Mouse (Mus musculus) liver, adult 2 months (tissue): Measurements from ENCODE around the gene Nynrin. TPM values are rescaled to one million over a fixed set of nuclear protein-coding genes. Genes with fewer than 3 reads are reported as not detected.

ENCODE experiments used
- DNase-seq: peaks from one replicate; pipeline ENCODE4 v3.0.0-alpha.2; 2011; ENCODE audit warnings: low read depth, low spot score; ENCODE audit errors: extremely low read depth
- H3K27ac ChIP-seq: fragments of 200-500 bp; replicated peaks from 2 replicates; pipeline ENCODE4 v1.5.1; 2012; ENCODE audit warnings: low read depth, mild to moderate bottlenecking, control low read depth, inconsistent platforms, low read length; ENCODE audit not compliant: insufficient read depth
- H3K27me3 ChIP-seq: fragments of 200-500 bp; 2 replicates; pipeline ENCODE4 v1.6.1; 2012; ENCODE audit warnings: mild to moderate bottlenecking, moderate library complexity, low read length, inconsistent platforms; ENCODE audit not compliant: control insufficient read depth, insufficient read depth
- H3K36me3 ChIP-seq: fragments of 200-500 bp; 2 replicates; pipeline ENCODE4 v1.6.1; 2012; ENCODE audit warnings: low read length, inconsistent platforms; ENCODE audit not compliant: control insufficient read depth, insufficient read depth
- H3K4me1 ChIP-seq: fragments of 200-500 bp; 2 replicates; pipeline ENCODE4 v1.6.1; 2011; ENCODE audit warnings: low read length; ENCODE audit not compliant: control insufficient read depth, insufficient read depth
- H3K4me3 ChIP-seq: fragments of 200-500 bp; 2 replicates; pipeline ENCODE4 v1.5.1; 2011; ENCODE audit warnings: low read depth, mild to moderate bottlenecking, control low read depth, low read length, moderate library complexity; ENCODE audit not compliant: insufficient read depth
- H3K79me2 ChIP-seq: fragments of 200-500 bp; 2 replicates; pipeline ENCODE4 v1.6.1; 2012; ENCODE audit warnings: inconsistent platforms, mild to moderate bottlenecking, low read length, moderate library complexity; ENCODE audit not compliant: control insufficient read depth, insufficient read depth
- H3K9ac ChIP-seq: fragments of 200-500 bp; 2 replicates; pipeline ENCODE4 v1.6.1; 2012; ENCODE audit warnings: low read depth, mild to moderate bottlenecking, control low read depth, inconsistent platforms, low read length
- CTCF ChIP-seq: fragments of 200-500 bp; IDR thresholded peaks from 2 replicates; pipeline ENCODE4 v1.5.1; 2011; ENCODE audit warnings: low read depth, low read length, control low read depth
- POLR2A ChIP-seq: fragments of 200-500 bp; IDR thresholded peaks from 2 replicates; pipeline ENCODE4 v1.6.1; 2011; ENCODE audit warnings: low read length, control low read depth; ENCODE audit not compliant: insufficient read depth; ENCODE audit errors: extremely low read depth
- WGBS: fragments of 180-500 bp; shearing (Covaris S2); methylation state at CpG from one replicate; pipeline ENCODE4 v1.1.7; 2018; 5-methylcytosine and 5-hydroxymethylcytosine counted together
- polyA plus RNA-seq: library from polyadenylated mRNA; depleted of rRNA; stranded (reverse); fragments of >200 nt; gene quantifications from 2 replicates; pipeline ENCODE4 v1.2.3, GENCODE M21; 2012; rRNA removed
- total RNA-seq: library from RNA; depleted of rRNA; stranded (reverse); fragments of >200 nt; gene quantifications from 2 replicates; pipeline ENCODE4 v1.2.3, GENCODE M21; 2014; rRNA removed

Nynrin gene
- 0.65 and 0.81 TPM in 2 replicates for total RNA-seq
- polyA plus RNA-seq, result 0.66 and 0.71 TPM in 2 replicates

- DNase-seq, result no peak
These were observed at the start of gene Nynrin for GRCm38 (mm10) chr14:55853621-55854285. Gene Nynrin, plus strand, starts transcription at chr14:55854010.

GRCm38 (mm10) chr14:55814885-55815284 is 38.9 kb upstream of the Nynrin start:
- Histone ChIP-seq H3K4me3 (peak overlapping the region; percentile 26; the same call in 1 of the 2 replicates), H3K27me3 (no peaks in the 10 kb centered on the region), H3K27ac (no peak overlapping the region), H3K79me2 (no peaks in the 10 kb centered on the region), H3K9ac (no peak overlapping the region), H3K4me1 (no peaks in the 10 kb centered on the region), H3K36me3 (no peaks in the 10 kb centered on the region)
- 30% methylated on average over 16 of the region's 16 CpGs for WGBS
- no peak for TF ChIP-seq POLR2A
- no peak for TF ChIP-seq CTCF
- DNase-seq, result peak; percentile 30

More at GRCm38 (mm10) chr14:55853621-55854285, at the start of gene Nynrin:
- TF ChIP-seq CTCF (no peak), POLR2A (no peak)
- no peaks in the 10 kb centered on the region for H3K36me3 ChIP-seq
- H3K4me3 ChIP-seq, result peak within 1 kb of the TSS; percentile 53
- H3K27ac ChIP-seq, result peak within 1 kb of the TSS; percentile 48
- 0 out of 2 replicates have a peak, but pooled peaks cover 2% of the 10 kb centered on the region for H3K4me1 ChIP-seq
- 16% methylated on average over 31 of the region's 33 CpGs for WGBS
- peak within 1 kb of the TSS; percentile 58 for H3K9ac ChIP-seq
- no peaks in the 10 kb centered on the region for H3K79me2 ChIP-seq
- H3K27me3 ChIP-seq, result no peaks in the 10 kb centered on the region

- peak overlapping the region; percentile 26; the same call in 1 of the 2 replicates for H3K4me3 ChIP-seq
- H3K79me2 ChIP-seq, result no peaks in the 10 kb centered on the region
- no peaks in the 10 kb centered on the region for H3K27me3 ChIP-seq
- H3K36me3 ChIP-seq, result no peaks in the 10 kb centered on the region
- TF ChIP-seq CTCF, result no peak
- no peak for TF ChIP-seq POLR2A
- no peaks in the 10 kb centered on the region for H3K4me1 ChIP-seq
- no peak overlapping the region for H3K27ac ChIP-seq
- no peak overlapping the region for H3K9ac ChIP-seq
- no peak for DNase-seq
- 20% methylated on average over 17 of the region's 17 CpGs for WGBS
These were observed 38.5 kb upstream of the Nynrin start for GRCm38 (mm10) chr14:55815310-55815751.

GRCm38 (mm10) chr14:55819845-55820405 is 33.9 kb upstream of the Nynrin start:
- Histone ChIP-seq H3K4me3 (no peak overlapping the region), H3K9ac (no peak overlapping the region), H3K27me3 (no peaks in the 10 kb centered on the region; the same call in 1 of the 2 replicates), H3K27ac (no peak overlapping the region), H3K4me1 (no peaks in the 10 kb centered on the region), H3K79me2 (no peaks in the 10 kb centered on the region), H3K36me3 (no peaks in the 10 kb centered on the region)
- WGBS, result 88% methylated on average over 7 of the region's 7 CpGs
- DNase-seq, result no peak
- no peak for TF ChIP-seq CTCF
- TF ChIP-seq POLR2A, result no peak

- H3K79me2 ChIP-seq, result no peaks in the 10 kb centered on the region
- no peak for DNase-seq
- no peak overlapping the region for H3K9ac ChIP-seq
- H3K4me1 ChIP-seq, result no peaks in the 10 kb centered on the region
- no peak overlapping the region for H3K4me3 ChIP-seq
- peaks cover 4% of the 10 kb centered on the region; the same call in 1 of the 2 replicates for H3K27me3 ChIP-seq
- H3K36me3 ChIP-seq, result no peaks in the 10 kb centered on the region
- H3K27ac ChIP-seq, result no peak overlapping the region
- TF ChIP-seq CTCF, result no peak
- no peak for TF ChIP-seq POLR2A
- 89% methylated on average over 9 of the region's 9 CpGs for WGBS
These were observed 33.2 kb upstream of the Nynrin start for GRCm38 (mm10) chr14:55820576-55820975.

GRCm38 (mm10) chr14:55822435-55822990 is 31.3 kb upstream of the Nynrin start:
- H3K4me3 ChIP-seq, result no peak overlapping the region
- TF ChIP-seq CTCF (peak; percentile 91), POLR2A (no peak)

More at GRCm38 (mm10) chr14:55822435-55822990, 31.3 kb upstream of the Nynrin start:
- Histone ChIP-seq H3K27me3 (peaks cover 4% of the 10 kb centered on the region; the same call in 1 of the 2 replicates), H3K36me3 (no peaks in the 10 kb centered on the region), H3K27ac (no peak overlapping the region), H3K79me2 (no peaks in the 10 kb centered on the region), H3K9ac (no peak overlapping the region), H3K4me1 (no peaks in the 10 kb centered on the region)
- 7% methylated on average over 13 of the region's 13 CpGs for WGBS
- peak; percentile 78 for DNase-seq
